Mouse (Mus musculus) testis, adult 2 months (tissue): Measurements from ENCODE around the gene Relb.

ENCODE experiments used
- CTCF ChIP-seq: fragments of 200-500 bp; IDR thresholded peaks from 2 replicates; pipeline ENCODE4 v1.5.1; 2012; ENCODE audit warnings: low read depth, mild to moderate bottlenecking, inconsistent platforms, low read length, moderate library complexity; ENCODE audit not compliant: control insufficient read depth, insufficient read depth, insufficient replicate concordance
- POLR2A ChIP-seq: fragments of 200-500 bp; IDR thresholded peaks from 2 replicates; pipeline ENCODE4 v1.6.1; 2012; ENCODE audit warnings: low read depth, mild to moderate bottlenecking, inconsistent platforms, low read length, moderate library complexity; ENCODE audit not compliant: control insufficient read depth

- no peak for TF ChIP-seq POLR2A
- no peak for TF ChIP-seq CTCF
Observed at GRCm38 (mm10) chr7:19575559-19575958, 53.7 kb downstream of the Relb start.
